Mouse (Mus musculus) testis, adult 2 months (tissue): ENCODE measurements at regions not wholly inside any gene's neighbourhood (a gene's known extent, or its start where the extent isn't known, plus 50 kb on each side); places are given as distances from the start of the nearest gene placed in this dataset.

Source experiments
- CTCF ChIP-seq: fragments of 200-500 bp; IDR thresholded peaks from 2 replicates; pipeline ENCODE4 v1.5.1; 2012; ENCODE audit warnings: low read depth, mild to moderate bottlenecking, inconsistent platforms, low read length, moderate library complexity; ENCODE audit not compliant: control insufficient read depth, insufficient read depth, insufficient replicate concordance
- POLR2A ChIP-seq: fragments of 200-500 bp; IDR thresholded peaks from 2 replicates; pipeline ENCODE4 v1.6.1; 2012; ENCODE audit warnings: low read depth, mild to moderate bottlenecking, inconsistent platforms, low read length, moderate library complexity; ENCODE audit not compliant: control insufficient read depth

- no peak for TF ChIP-seq POLR2A
- no peak for TF ChIP-seq CTCF
Observed at GRCm38 (mm10) chr1:137587481-137588228, 587.9 kb downstream of the Ptprc start.
